Mouse (Mus musculus) liver, embryonic 14.5 days (tissue): ENCODE measurements around the gene Map3k11.

Source experiments
- CTCF ChIP-seq: IDR thresholded peaks from 2 replicates; pipeline ENCODE4 v1.5.1; 2016; ENCODE audit warnings: antibody characterized with exemption, low read depth, control low read depth
- EP300 ChIP-seq: IDR thresholded peaks from 2 replicates; pipeline ENCODE4 v1.6.1; 2016; ENCODE audit warnings: antibody characterized with exemption, low read depth

- TF ChIP-seq CTCF (no peak), EP300 (no peak)
These were observed 24.7 kb downstream of the Map3k11 start for GRCm38 (mm10) chr19:5713255-5713654.
